Mouse (Mus musculus) ES-E14 (cell line): ENCODE measurements around the gene Fam169a. TPM values are rescaled to one million over a fixed set of nuclear protein-coding genes. Genes with fewer than 3 reads are reported as not detected.

Experiments
- DNase-seq: peaks from one replicate; pipeline ENCODE4 v3.0.0-alpha.2; 2013; ENCODE audit warnings: low read depth, low spot score
- H3K27ac ChIP-seq: 2 replicates; pipeline ENCODE4 v1.5.1; 2012; ENCODE audit warnings: low read depth, mild to moderate bottlenecking, low read length, moderate library complexity, mixed read lengths; ENCODE audit not compliant: poor library complexity, insufficient read depth, severe bottlenecking
- H3K36me3 ChIP-seq: 2 replicates; pipeline ENCODE4 v1.6.1; 2012; ENCODE audit warnings: mild to moderate bottlenecking, low read length, moderate library complexity, mixed read lengths; ENCODE audit not compliant: control insufficient read depth, poor library complexity, insufficient read depth, severe bottlenecking
- H3K4me1 ChIP-seq, 2 experiments: fragments of 150-350 bp in 1 of 2; sonication (generic) in 1 of 2; 2 replicates each; pipeline ENCODE4 v1.6.1; 2012; ENCODE audit warnings: low read length in 2 of 2, mild to moderate bottlenecking in 1 of 2, mixed read lengths in 1 of 2; ENCODE audit not compliant: control insufficient read depth in 2 of 2, insufficient read depth in 2 of 2, poor library complexity in 1 of 2
- H3K4me3 ChIP-seq, 2 experiments: fragments of 150-350 bp in 1 of 2; sonication (generic) in 1 of 2; 2 replicates each; pipeline ENCODE4 v1.5.1; 2012; ENCODE audit warnings: low read length in 2 of 2, low read depth in 1 of 2, mild to moderate bottlenecking in 1 of 2, mixed read lengths in 1 of 2; ENCODE audit not compliant: insufficient read depth in 1 of 2, poor library complexity in 1 of 2, severe bottlenecking in 1 of 2
- H3K9ac ChIP-seq: 2 replicates; pipeline ENCODE4 v1.6.1; 2012; ENCODE audit warnings: low read depth, mild to moderate bottlenecking, low read length, mixed read lengths; ENCODE audit not compliant: poor library complexity, insufficient read depth, severe bottlenecking
- H3K9me3 ChIP-seq: fragments of 150-350 bp; sonication (generic); 2 replicates; pipeline ENCODE4 v1.6.1; 2012; ENCODE audit warnings: low read depth, mild to moderate bottlenecking, low read length; ENCODE audit not compliant: control insufficient read depth, insufficient read depth
- CHD2 ChIP-seq: IDR thresholded peaks from 2 replicates; pipeline ENCODE4 v1.6.1; 2014; ENCODE audit warnings: mild to moderate bottlenecking, low read depth, low read length, inconsistent platforms
- HCFC1 ChIP-seq: IDR thresholded peaks from 2 replicates; pipeline ENCODE4 v1.6.1; 2012; ENCODE audit warnings: low read length, inconsistent platforms, borderline replicate concordance; ENCODE audit not compliant: insufficient read depth
- MAFK ChIP-seq: IDR thresholded peaks from 2 replicates; pipeline ENCODE4 v1.6.1; 2014; ENCODE audit warnings: mild to moderate bottlenecking, low read depth, low read length, inconsistent platforms; ENCODE audit not compliant: insufficient read depth
- ZC3H11A ChIP-seq: IDR thresholded peaks from 2 replicates; pipeline ENCODE4 v1.6.1; 2012; ENCODE audit warnings: low read depth, mild to moderate bottlenecking, inconsistent platforms, low read length, borderline replicate concordance
- ZNF384 ChIP-seq: IDR thresholded peaks from 2 replicates; pipeline ENCODE4 v1.6.1; 2012; ENCODE audit warnings: low read depth, low read length, inconsistent platforms
- in situ Hi-C, 2 experiments: fragments of 600-800 bp; cut with MboI; formaldehyde crosslinking; loops; one replicate each; pipeline ENCODE4 v1.15.1; 2025; ENCODE audit warnings: low sequenced_read_pairs in 2 of 2, inconsistent platforms in 1 of 2; ENCODE audit not compliant: unreplicated experiment in 2 of 2
- total RNA-seq: library from RNA; depleted of rRNA; stranded (reverse); fragments of 300-350 nt; gene quantifications from 2 replicates; pipeline ENCODE4 v1.2.3, GENCODE M21; 2012; rRNA removed

Gene Fam169a
- 63.4 and 67.2 TPM in 2 replicates for total RNA-seq

- in situ Hi-C loops: no loop called here
Observed at GRCm38 (mm10) chr13:97066649-97067550, at the start of gene Fam169a. TSS of gene Fam169a (plus strand) at chr13:97067286.

GRCm38 (mm10) chr13:97017711-97018110, 49.4 kb upstream of the Fam169a start:
- H3K4me1 ChIP-seq: peaks cover 0 to 4% of the 10 kb centered on the region in 2 experiments; a peak in 2 of 4 replicates

More at GRCm38 (mm10) chr13:97066649-97067550, at the start of gene Fam169a:
- Histone ChIP-seq H3K4me3 (peak within 1 kb of the TSS; percentile 57 to 66), H3K4me1 (peaks cover 13 to 15% of the 10 kb centered on the region in 2 experiments), H3K36me3 (no peaks in the 10 kb centered on the region), H3K9me3 (no peaks in the 10 kb centered on the region), H3K9ac (peak within 1 kb of the TSS; percentile 69; the same call in 1 of the 2 replicates), H3K27ac (peak within 1 kb of the TSS; percentile 96)
- TF ChIP-seq CHD2: no peak
- TF ChIP-seq ZNF384: peak; percentile 88
- peak; percentile 77 for DNase-seq

GRCm38 (mm10) chr13:97020122-97020521, 47.0 kb upstream of the Fam169a start:
- in situ Hi-C loops: no loop called here
- TF ChIP-seq ZC3H11A (no peak), MAFK (no peak), ZNF384 (0 out of 2 replicates have a peak, but pooled peaks have one; percentile 30)
- peaks cover 0 to 4% of the 10 kb centered on the region in 2 experiments; a peak in 1 of 4 replicates for H3K4me1 ChIP-seq
- no peak for DNase-seq
- no peak overlapping the region for H3K27ac ChIP-seq
- H3K36me3 ChIP-seq: no peaks in the 10 kb centered on the region
- H3K4me3 ChIP-seq: no peak overlapping the region
- H3K9ac ChIP-seq: no peak overlapping the region
- H3K9me3 ChIP-seq: no peaks in the 10 kb centered on the region

More at GRCm38 (mm10) chr13:97017711-97018110, 49.4 kb upstream of the Fam169a start:
- Histone ChIP-seq H3K4me3 (no peak overlapping the region), H3K36me3 (no peaks in the 10 kb centered on the region), H3K9me3 (no peaks in the 10 kb centered on the region), H3K27ac (no peak overlapping the region), H3K9ac (no peak overlapping the region)
- DNase-seq: no peak
- in situ Hi-C loops: no loop called here
- no peak for TF ChIP-seq MAFK
- no peak for TF ChIP-seq HCFC1
- TF ChIP-seq CHD2: no peak

- H3K4me1 ChIP-seq: peaks cover 0 to 4% of the 10 kb centered on the region in 2 experiments; a peak in 1 of 4 replicates
- DNase-seq: no peak
- no peak for TF ChIP-seq ZC3H11A
- no peak for TF ChIP-seq HCFC1
- no peak for TF ChIP-seq MAFK
- no peak for TF ChIP-seq CHD2
- TF ChIP-seq ZNF384: no peak
- H3K36me3 ChIP-seq: no peaks in the 10 kb centered on the region
- H3K27ac ChIP-seq: no peak overlapping the region
- in situ Hi-C loops: no loop called here
- H3K9ac ChIP-seq: no peak overlapping the region
- no peak overlapping the region for H3K4me3 ChIP-seq
- H3K9me3 ChIP-seq: no peaks in the 10 kb centered on the region
Observed at GRCm38 (mm10) chr13:97021906-97022305, 45.2 kb upstream of the Fam169a start.
